Mouse (Mus musculus) right cerebral cortex, adult 18-20 months (tissue): ENCODE results near the gene Mroh2a.

Experiments
- DNase-seq: peaks from one replicate; pipeline ENCODE4 v3.0.0; 2022; ENCODE audit warnings: mixed read lengths

Gene Mroh2a

GRCm38 (mm10) chr1:88260604-88261377, 34.0 kb downstream of the Mroh2a start:
- DNase-seq, result no peak

- DNase-seq, result no peak
These were observed 34.9 kb downstream of the Mroh2a start for GRCm38 (mm10) chr1:88261706-88262105.

GRCm38 (mm10) chr1:88262255-88262654, 35.5 kb downstream of the Mroh2a start:
- DNase-seq, result no peak

GRCm38 (mm10) chr1:88262961-88263360, 36.2 kb downstream of the Mroh2a start:
- no peak for DNase-seq

- no peak for DNase-seq
These were observed 37.0 kb downstream of the Mroh2a start for GRCm38 (mm10) chr1:88263778-88264177.

GRCm38 (mm10) chr1:88264237-88264868, 37.6 kb downstream of the Mroh2a start:
- DNase-seq, result no peak

GRCm38 (mm10) chr1:88264869-88265240, 38.1 kb downstream of the Mroh2a start:
- no peak for DNase-seq

- no peak for DNase-seq
These were observed 39.3 kb downstream of the Mroh2a start for GRCm38 (mm10) chr1:88266123-88266522.

GRCm38 (mm10) chr1:88267489-88267888, 40.7 kb downstream of the Mroh2a start:
- DNase-seq, result no peak

- no peak for DNase-seq
These were observed 41.3 kb downstream of the Mroh2a start for GRCm38 (mm10) chr1:88268070-88268469.

GRCm38 (mm10) chr1:88269539-88270309, 42.9 kb downstream of the Mroh2a start:
- DNase-seq, result no peak

GRCm38 (mm10) chr1:88272851-88273250, 46.1 kb downstream of the Mroh2a start:
- DNase-seq, result no peak

- DNase-seq, result no peak
These were observed 46.5 kb downstream of the Mroh2a start for GRCm38 (mm10) chr1:88273326-88273725.

GRCm38 (mm10) chr1:88273832-88274231, 47.0 kb downstream of the Mroh2a start:
- DNase-seq, result no peak

- DNase-seq, result no peak
These were observed 47.7 kb downstream of the Mroh2a start for GRCm38 (mm10) chr1:88274371-88275077.

- no peak for DNase-seq
These were observed 48.4 kb downstream of the Mroh2a start for GRCm38 (mm10) chr1:88275078-88275680.

- no peak for DNase-seq
These were observed 49.1 kb downstream of the Mroh2a start for GRCm38 (mm10) chr1:88275698-88276523.

- DNase-seq, result no peak
These were observed 49.8 kb downstream of the Mroh2a start for GRCm38 (mm10) chr1:88276524-88277097.

GRCm38 (mm10) chr1:88277098-88277817, 50.5 kb downstream of the Mroh2a start, which contains the start of the genes Hjurp and Trpm8:
Gene Hjurp (minus strand): TSS chr1:88277633.
Gene Trpm8 (plus strand): TSS chr1:88277661.
- DNase-seq, result peak; percentile 100

GRCm38 (mm10) chr1:88277818-88278511, 51.2 kb downstream of the Mroh2a start:
- no peak for DNase-seq
